Mouse (Mus musculus) hindbrain, embryonic 10.5 days (tissue): ENCODE data around the gene Oas1h. TPM values are rescaled to one million over a fixed set of nuclear protein-coding genes. Genes with fewer than 3 reads are reported as not detected.
"Not testable (repeated sequence)": the region's sequence is repeated elsewhere in the genome, so short reads cannot be mapped to it uniquely, and the experiment has no call there.

ENCODE experiments used
- DNase-seq: peaks from one replicate; pipeline ENCODE4 v3.0.0-alpha.2; 2017; ENCODE audit warnings: low spot score
- H3K27ac ChIP-seq: fragments of 300-500 bp; sonication (generic); 2 replicates; pipeline ENCODE4 v1.5.1; 2016; ENCODE audit warnings: mild to moderate bottlenecking, moderate library complexity
- H3K27me3 ChIP-seq: fragments of 300-500 bp; sonication (generic); 2 replicates; pipeline ENCODE4 v1.6.1; 2016; ENCODE audit warnings: mild to moderate bottlenecking; ENCODE audit not compliant: poor library complexity, insufficient read depth, severe bottlenecking
- H3K36me3 ChIP-seq: fragments of 300-500 bp; sonication (generic); 2 replicates; pipeline ENCODE4 v1.6.1; 2016; ENCODE audit warnings: mild to moderate bottlenecking, moderate library complexity
- H3K4me1 ChIP-seq: fragments of 300-500 bp; sonication (generic); replicated peaks from 2 replicates; pipeline ENCODE4 v1.6.1; 2016; ENCODE audit warnings: mild to moderate bottlenecking
- H3K4me3 ChIP-seq: fragments of 300-500 bp; sonication (generic); 2 replicates; pipeline ENCODE4 v1.5.1; 2016; ENCODE audit warnings: mild to moderate bottlenecking, moderate library complexity
- H3K9me3 ChIP-seq: fragments of 300-500 bp; sonication (generic); 2 replicates; pipeline ENCODE4 v1.6.1; 2016; ENCODE audit warnings: mild to moderate bottlenecking, moderate library complexity
- WGBS: fragments of 180-500 bp; shearing (Covaris S2); methylation state at CpG from one replicate; pipeline ENCODE4 v1.1.7; 2016; 5-methylcytosine and 5-hydroxymethylcytosine counted together
- polyA plus RNA-seq: library from polyadenylated mRNA; unstranded; fragments of >200 nt; fragmentation: Nextera tagmentation; extraction: Ambion mirVana; gene quantifications from 2 replicates; pipeline ENCODE4 v1.2.1, GENCODE M21; 2016

Gene Oas1h
- polyA plus RNA-seq, 1 experiment from 2014 or later = not detected

GRCm38 (mm10) chr5:120890991-120891390, 29.8 kb downstream of the Oas1h start:
- H3K27ac ChIP-seq = no peak overlapping the region
- whole genome bisulfite sequencing = 65% methylated on average over 3 of the region's 3 CpGs

GRCm38 (mm10) chr5:120891566-120892242, 30.5 kb downstream of the Oas1h start:
- WGBS = 77% methylated on average over 2 of the region's 2 CpGs
- DNase-seq, H3K4me1 ChIP-seq: not testable (repeated sequence)

More at GRCm38 (mm10) chr5:120890991-120891390, 29.8 kb downstream of the Oas1h start:
- Histone ChIP-seq H3K4me1 (no peaks in the 10 kb centered on the region), H3K4me3 (no peak overlapping the region), H3K27me3 (no peaks in the 10 kb centered on the region), H3K9me3 (no peaks in the 10 kb centered on the region), H3K36me3 (no peaks in the 10 kb centered on the region)
- DNase-seq = no peak

GRCm38 (mm10) chr5:120892243-120892660, 31.0 kb downstream of the Oas1h start:
- no peaks in the 10 kb centered on the region for H3K27me3 ChIP-seq
- 63% methylated on average over 2 of the region's 2 CpGs for WGBS

More at GRCm38 (mm10) chr5:120891566-120892242, 30.5 kb downstream of the Oas1h start:
- not testable (repeated sequence) for H3K27me3 ChIP-seq, H3K4me3 ChIP-seq, H3K27ac ChIP-seq, H3K9me3 ChIP-seq, H3K36me3 ChIP-seq

GRCm38 (mm10) chr5:120893866-120894265, 32.6 kb downstream of the Oas1h start:
- H3K9me3 ChIP-seq, H3K4me3 ChIP-seq, H3K27ac ChIP-seq, H3K27me3 ChIP-seq, H3K4me1 ChIP-seq, DNase-seq, H3K36me3 ChIP-seq: not testable (repeated sequence)
- 97% methylated on average over 4 of the region's 4 CpGs for WGBS

More at GRCm38 (mm10) chr5:120892243-120892660, 31.0 kb downstream of the Oas1h start:
- DNase-seq = no peak
- no peak overlapping the region for H3K4me3 ChIP-seq
- H3K9me3 ChIP-seq = no peaks in the 10 kb centered on the region
- no peaks in the 10 kb centered on the region for H3K4me1 ChIP-seq
- H3K36me3 ChIP-seq = no peaks in the 10 kb centered on the region
- no peak overlapping the region for H3K27ac ChIP-seq

DNA sequence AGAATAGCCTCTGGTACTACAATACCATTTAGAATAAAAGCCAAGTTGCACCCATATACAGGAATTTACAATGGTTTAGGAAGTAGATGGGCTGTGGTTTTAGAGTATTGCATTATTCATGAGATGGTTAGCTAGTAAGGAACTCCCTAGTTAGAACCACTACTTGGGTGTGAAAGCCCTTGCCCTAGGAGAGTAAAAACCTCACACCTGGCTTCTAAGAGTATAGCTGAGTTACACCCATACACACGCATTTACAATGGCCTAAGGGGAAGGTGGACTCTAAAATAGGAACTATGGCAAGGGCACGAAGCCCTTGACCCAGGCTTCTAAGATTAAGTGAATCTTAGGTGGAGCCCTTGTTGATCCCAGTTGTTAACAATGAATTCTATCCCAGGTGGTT, 33.5 kb downstream of the Oas1h start:
- not testable (repeated sequence) for H3K36me3 ChIP-seq, H3K9me3 ChIP-seq, H3K27ac ChIP-seq, H3K27me3 ChIP-seq, H3K4me3 ChIP-seq, H3K4me1 ChIP-seq, DNase-seq
- 82% methylated on average over 2 of the region's 2 CpGs for WGBS

- no peak overlapping the region for H3K27ac ChIP-seq
- WGBS = 86% methylated on average over 11 of the region's 11 CpGs
- no peaks in the 10 kb centered on the region for H3K27me3 ChIP-seq
- no peaks in the 10 kb centered on the region for H3K36me3 ChIP-seq
- H3K4me3 ChIP-seq = no peak overlapping the region
- H3K9me3 ChIP-seq = no peaks in the 10 kb centered on the region
- H3K4me1 ChIP-seq = no peaks in the 10 kb centered on the region
- no peak for DNase-seq
Observed at GRCm38 (mm10) chr5:120895231-120895900, 34.1 kb downstream of the Oas1h start.

DNA sequence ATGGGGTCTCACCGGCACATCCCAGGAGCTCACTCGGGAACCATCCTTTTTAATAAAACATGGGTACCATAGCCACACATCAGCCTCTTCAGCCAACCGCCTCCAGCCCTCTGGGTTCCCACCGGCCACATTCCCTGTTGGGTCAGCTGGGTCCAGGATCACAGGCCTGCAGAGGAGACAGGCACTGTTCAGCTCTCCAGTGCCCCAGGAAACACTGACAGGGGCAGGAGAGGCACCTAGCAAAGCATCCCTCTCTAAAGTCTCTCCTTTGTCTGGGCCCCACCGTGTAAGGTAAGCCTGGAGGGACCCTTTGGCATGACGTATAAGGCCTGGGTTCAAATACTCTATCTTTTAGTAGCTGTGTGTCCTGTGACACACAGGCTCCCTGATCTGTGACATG, 37.1 kb downstream of the Oas1h start:
- WGBS = 83% methylated on average over 6 of the region's 6 CpGs
- no peaks in the 10 kb centered on the region for H3K9me3 ChIP-seq
- H3K27ac ChIP-seq = no peak overlapping the region
- no peaks in the 10 kb centered on the region for H3K4me1 ChIP-seq
- H3K27me3 ChIP-seq = no peaks in the 10 kb centered on the region
- DNase-seq = no peak
- H3K36me3 ChIP-seq = no peaks in the 10 kb centered on the region
- no peak overlapping the region for H3K4me3 ChIP-seq

DNA sequence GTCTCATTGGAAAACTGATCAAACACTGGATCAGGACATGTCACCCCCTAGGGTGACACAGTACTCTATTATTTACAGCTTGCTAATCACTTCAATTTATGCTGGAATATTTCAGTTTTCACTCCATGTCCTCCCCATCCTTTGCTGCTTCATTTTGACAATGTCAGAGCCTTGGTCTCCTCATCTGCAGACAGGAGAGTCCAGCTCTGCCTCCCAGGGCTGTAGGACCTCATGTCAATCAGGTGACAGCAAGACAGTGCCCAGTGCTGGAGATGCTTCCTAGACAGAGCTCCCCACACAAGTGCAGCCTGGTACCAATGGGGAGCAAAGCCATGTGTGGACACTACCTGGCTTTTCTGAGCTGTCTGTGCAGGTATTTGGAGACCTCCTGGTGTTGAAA, 37.5 kb downstream of the Oas1h start:
- no peaks in the 10 kb centered on the region for H3K9me3 ChIP-seq
- no peak overlapping the region for H3K27ac ChIP-seq
- no peaks in the 10 kb centered on the region for H3K36me3 ChIP-seq
- H3K4me1 ChIP-seq = no peaks in the 10 kb centered on the region
- H3K4me3 ChIP-seq = no peak overlapping the region
- no peaks in the 10 kb centered on the region for H3K27me3 ChIP-seq
- no peak for DNase-seq

GRCm38 (mm10) chr5:120900666-120901065, 39.4 kb downstream of the Oas1h start:
- WGBS = 60% methylated on average over 1 of the region's 1 CpGs
- DNase-seq = no peak
- no peak overlapping the region for H3K4me3 ChIP-seq
- H3K27ac ChIP-seq = no peak overlapping the region
- no peaks in the 10 kb centered on the region for H3K27me3 ChIP-seq
- no peaks in the 10 kb centered on the region for H3K36me3 ChIP-seq
- H3K9me3 ChIP-seq = no peaks in the 10 kb centered on the region
- H3K4me1 ChIP-seq = no peaks in the 10 kb centered on the region

- 95% methylated on average over 5 of the region's 5 CpGs for WGBS
- Histone ChIP-seq H3K9me3 (no peaks in the 10 kb centered on the region), H3K4me3 (no peak overlapping the region), H3K36me3 (no peaks in the 10 kb centered on the region), H3K4me1 (no peaks in the 10 kb centered on the region), H3K27ac (no peak overlapping the region), H3K27me3 (no peaks in the 10 kb centered on the region)
- no peak for DNase-seq
Observed at GRCm38 (mm10) chr5:120902056-120902455, 40.8 kb downstream of the Oas1h start.

DNA sequence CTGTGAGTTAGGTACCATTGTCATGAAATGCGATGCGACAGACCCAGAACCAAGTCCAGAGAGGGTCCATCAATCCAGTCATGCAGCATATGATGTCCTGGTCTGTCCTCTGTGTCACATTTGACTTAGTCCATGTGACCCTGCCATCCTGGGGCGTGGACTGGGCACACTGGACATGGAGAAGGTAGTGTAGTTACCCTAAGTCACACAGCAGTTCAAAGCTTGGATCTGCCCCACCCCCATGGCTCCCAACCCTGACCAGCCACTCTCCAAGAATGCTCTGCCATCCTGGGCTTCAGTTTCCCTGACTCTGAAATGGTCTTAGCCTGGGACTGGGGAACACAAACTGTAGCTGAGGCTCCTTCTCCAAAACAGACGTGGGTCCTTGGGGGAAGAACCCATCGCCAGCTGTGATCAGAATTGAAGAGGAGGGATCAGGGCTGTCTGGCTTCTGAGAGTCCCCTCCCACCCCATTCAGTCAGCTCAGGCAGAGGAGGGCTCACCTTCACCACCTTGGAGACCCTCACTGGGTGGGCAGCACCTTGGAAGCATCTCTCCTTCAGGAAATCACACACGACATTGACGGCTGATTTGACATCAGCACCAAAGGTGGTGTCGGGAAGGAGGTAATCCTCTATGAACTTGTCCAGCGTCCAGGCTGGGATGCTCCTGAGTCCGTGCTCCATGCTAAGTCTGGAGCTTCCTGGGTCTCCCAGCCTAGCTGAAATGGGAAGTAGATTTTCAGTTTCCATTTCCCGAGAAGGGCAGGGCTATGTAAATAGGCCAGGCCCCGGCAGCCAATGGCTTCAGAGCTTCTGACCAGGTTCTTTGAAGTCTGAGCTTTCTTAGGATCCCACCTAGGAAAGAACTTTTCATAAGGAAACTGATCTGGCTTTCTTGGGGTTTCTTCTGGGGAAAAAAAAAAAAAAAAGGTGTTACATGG, 45.8 kb downstream of the Oas1h start, which contains the start of gene Oas1a:
Oas1a (minus strand) TSS at position 731 of the 943 bp plus-strand sequence.
- not testable (repeated sequence) for H3K36me3 ChIP-seq, H3K27ac ChIP-seq, H3K4me3 ChIP-seq, H3K27me3 ChIP-seq, H3K4me1 ChIP-seq, DNase-seq, H3K9me3 ChIP-seq
- WGBS = 33% methylated on average over 9 of the region's 12 CpGs

DNA sequence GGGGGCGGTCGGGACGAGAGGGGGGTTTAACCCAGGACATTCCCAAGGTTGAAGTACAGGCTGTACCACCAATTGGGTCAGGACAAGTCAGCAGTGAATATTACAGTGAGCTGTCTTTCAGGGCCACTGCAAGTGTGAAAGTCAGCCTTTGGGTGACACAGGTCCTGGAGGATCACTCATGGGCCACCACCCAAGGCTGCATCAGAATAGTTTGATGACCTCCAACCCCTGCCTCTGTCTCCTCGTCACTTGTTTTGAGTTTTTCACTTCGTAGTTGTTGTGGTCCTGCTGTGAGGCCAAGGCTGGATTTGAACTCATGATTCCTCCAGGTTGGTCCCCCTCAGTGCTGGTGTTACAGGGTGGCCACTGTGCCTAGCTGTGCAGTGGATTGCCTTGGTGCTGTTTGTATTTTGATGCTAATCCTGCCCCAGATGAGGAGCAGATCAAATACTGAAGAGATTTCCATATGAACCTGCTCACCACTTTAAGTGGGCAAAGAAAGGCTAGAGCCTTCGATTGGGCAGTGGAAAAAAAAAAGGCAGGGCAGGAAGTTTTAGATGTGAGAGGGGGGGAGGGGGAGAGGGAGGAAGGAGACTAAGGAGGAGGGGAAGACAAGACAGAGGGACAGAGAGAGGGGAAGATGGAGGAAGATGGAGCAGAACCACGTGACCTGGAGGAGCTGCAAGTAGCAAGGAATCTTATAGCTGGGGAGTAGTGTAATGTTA, 47.1 kb downstream of the Oas1h start:
- Histone ChIP-seq H3K27me3 (no peaks in the 10 kb centered on the region), H3K4me3 (no peak overlapping the region), H3K4me1 (no peaks in the 10 kb centered on the region), H3K36me3 (no peaks in the 10 kb centered on the region), H3K9me3 (0 out of 2 replicates have a peak, but pooled peaks cover 2% of the 10 kb centered on the region), H3K27ac (no peak overlapping the region)
- DNase-seq = no peak
- 48% methylated on average over 7 of the region's 7 CpGs for WGBS
